Mouse (Mus musculus) bone marrow, adult 2 months (tissue): ENCODE results near the gene Cryba4.

Source experiments
- CTCF ChIP-seq: fragments of 200-500 bp; IDR thresholded peaks from 2 replicates; pipeline ENCODE4 v1.5.1; 2011; ENCODE audit warnings: low read length, control low read depth; ENCODE audit not compliant: control insufficient read depth, insufficient read depth
- POLR2A ChIP-seq: fragments of 200-500 bp; IDR thresholded peaks from 2 replicates; pipeline ENCODE4 v1.6.1; 2011; ENCODE audit warnings: low read depth, mild to moderate bottlenecking, control low read depth, low read length, borderline replicate concordance; ENCODE audit not compliant: control insufficient read depth

DNA sequence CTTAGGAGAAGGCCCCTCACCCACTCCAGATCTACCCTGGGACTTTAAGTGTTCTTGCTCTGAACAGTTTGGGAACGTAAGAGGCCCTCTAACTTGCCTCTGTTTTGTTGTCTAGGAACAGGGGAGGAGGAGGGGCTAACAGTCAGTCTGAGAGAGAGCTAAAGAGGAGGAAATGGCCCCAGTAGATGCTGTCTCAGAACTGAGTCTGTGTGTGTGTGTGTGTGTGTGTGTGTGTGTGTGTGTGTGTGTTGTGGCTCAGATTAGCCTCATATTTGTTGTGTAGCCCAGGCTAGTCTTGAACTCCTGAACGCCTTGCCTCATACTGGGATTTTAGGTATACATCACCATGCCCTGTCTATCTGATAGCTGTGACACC is 34.3 kb upstream of the Cryba4 start:
- TF ChIP-seq POLR2A (no peak), CTCF (no peak)
